Mouse (Mus musculus) lung, adult 2 months (tissue): ENCODE data around the gene Cdc14a.

Experiments
- CTCF ChIP-seq: fragments of 200-500 bp; IDR thresholded peaks from 2 replicates; pipeline ENCODE4 v1.5.1; 2011; ENCODE audit warnings: mild to moderate bottlenecking, low read length, control low read depth; ENCODE audit not compliant: insufficient read depth
- POLR2A ChIP-seq: fragments of 200-500 bp; IDR thresholded peaks from 2 replicates; pipeline ENCODE4 v1.6.1; 2011; ENCODE audit warnings: low read depth, mild to moderate bottlenecking, control low read depth, low read length, borderline replicate concordance; ENCODE audit errors: extremely low read depth

DNA sequence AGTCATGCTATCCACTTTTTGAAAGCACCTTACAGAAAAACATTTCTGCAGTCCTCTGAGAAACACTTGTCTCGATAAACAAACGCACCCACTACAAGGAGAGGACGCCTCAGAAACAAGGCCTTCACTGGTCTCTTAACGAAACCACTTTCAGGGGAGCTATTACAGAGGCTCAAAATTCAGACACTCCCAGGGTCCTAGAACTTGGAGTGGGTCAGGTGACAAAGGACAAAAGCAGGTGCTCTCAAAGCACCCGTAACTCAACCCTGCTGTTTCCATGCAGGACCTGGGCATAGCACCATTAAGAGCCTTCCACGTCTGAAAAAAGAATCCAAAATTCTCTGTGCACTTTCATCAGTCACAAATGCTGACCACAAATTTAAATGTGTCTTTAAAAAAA is 26.5 kb downstream of the Cdc14a start:
- TF ChIP-seq POLR2A: no peak
- TF ChIP-seq CTCF: no peak
